Mouse (Mus musculus): Measurements from ENCODE around the gene Vmn1r22. TPM values are rescaled to one million over a fixed set of nuclear protein-coding genes. Genes with fewer than 3 reads are reported as not detected.
"Not testable (repeated sequence)": the region's sequence is repeated elsewhere in the genome, so short reads cannot be mapped to it uniquely, and the experiment has no call there.

The Vmn1r22 gene
- total RNA-seq (2021): not detected
- long read RNA-seq, experiment 1: 0 reads
- long read RNA-seq, experiment 2: 0 reads

DNA sequence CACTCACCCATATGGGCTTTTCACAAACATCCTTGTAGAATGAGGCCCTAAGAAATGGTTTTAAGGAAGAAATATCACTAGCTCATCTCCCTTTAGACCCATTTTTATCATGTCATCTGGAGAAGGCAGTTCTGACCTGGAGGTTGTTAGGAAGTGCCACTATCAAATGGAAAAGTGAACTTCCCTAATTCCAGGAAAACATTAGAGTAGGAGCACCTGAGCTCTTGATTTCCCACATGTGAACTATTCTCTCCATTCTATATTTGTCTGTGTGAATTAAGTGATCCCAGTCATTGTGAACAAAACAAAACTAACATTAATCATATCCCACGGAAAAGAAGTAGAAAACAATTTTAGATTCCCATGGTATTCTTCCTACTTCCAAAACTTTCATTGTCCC, at the start of gene Vmn1r22:
Vmn1r22 (minus strand) TSS at position 101 of the 400 bp plus-strand sequence.
- no peak for DNase-seq
- intact Hi-C loops (cut with DNase I): no loop called here

DNA sequence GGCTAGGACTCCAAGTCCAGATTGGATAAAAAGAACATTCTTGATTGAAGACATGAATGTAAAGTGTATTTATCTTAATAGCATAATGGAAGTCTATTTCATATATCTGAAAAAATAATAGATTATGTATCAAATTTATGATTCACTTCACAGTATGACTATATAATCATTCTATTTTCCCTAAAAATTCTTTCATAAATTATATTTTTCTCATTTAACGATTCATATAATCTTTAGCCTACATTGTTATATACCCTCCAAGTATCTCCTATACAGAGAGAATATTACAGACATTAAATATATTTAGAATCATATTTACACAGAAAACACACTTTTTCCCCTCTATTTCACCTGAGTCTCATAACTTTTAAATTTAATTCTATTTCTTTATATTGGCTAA, 18.9 kb upstream of the Vmn1r22 start, which contains the start of gene Vmn1r23:
Vmn1r23 (minus strand) TSS at position 101 of the 400 bp plus-strand sequence.
- intact Hi-C loops (cut with DNase I): no loop called here
- DNase-seq: no peak

GRCm38 (mm10) chr6:57859043-57860042, 48.5 kb downstream of the Vmn1r22 start:
- intact Hi-C loops (cut with DNase I): loop anchor here (2.0 kb wide), 1 partner anchor 253 kb away; no protein-coding TSS in a partner anchor
- DNase-seq: peak; percentile 7 to 43

DNA sequence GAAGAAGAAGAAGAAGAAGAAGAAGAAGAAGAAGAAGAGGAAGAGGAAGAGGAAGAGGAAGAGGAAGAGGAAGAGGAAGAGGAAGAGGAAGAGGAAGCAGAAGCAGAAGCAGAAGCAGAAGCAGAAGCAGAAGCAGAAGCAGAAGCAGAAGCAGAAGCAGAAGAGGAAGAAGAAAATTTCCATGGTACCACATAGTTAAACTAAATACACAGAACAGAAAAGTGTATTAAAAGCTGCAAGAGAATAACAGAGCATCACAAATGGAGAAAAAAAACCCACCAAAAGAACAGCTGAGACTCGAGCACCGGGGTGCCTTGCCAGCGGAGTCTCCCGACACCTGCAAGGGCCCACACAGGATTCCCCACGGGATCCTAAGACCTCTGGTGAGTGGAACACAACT, 56.7 kb downstream of the Vmn1r22 start:
- not testable (repeated sequence) for DNase-seq

DNA sequence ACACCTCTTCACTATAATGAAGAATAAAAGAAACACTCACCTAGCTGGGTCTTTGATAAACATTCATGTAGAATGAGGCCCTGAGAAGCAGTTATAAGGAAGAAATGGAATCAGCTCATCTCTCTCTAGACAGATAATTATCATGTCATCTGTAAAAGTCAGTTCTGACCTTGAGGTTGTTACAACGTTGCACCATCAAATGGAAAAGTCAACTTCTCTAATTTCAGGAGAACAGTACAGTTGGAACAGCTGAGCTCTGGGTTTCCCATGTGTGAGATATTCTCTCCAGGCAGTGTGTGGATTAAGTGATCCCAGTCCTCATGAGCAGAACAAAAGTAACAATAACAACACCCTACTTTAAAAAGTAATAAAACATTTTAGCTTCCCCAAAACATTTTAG, 57.5 kb downstream of the Vmn1r22 start, which contains the start of gene Vmn1r21:
Vmn1r21 (minus strand) TSS at position 58 of the 400 bp plus-strand sequence.
- intact Hi-C loops (cut with DNase I): no loop called here
- no peak for DNase-seq

More for the DNA sequence above, 56.7 kb downstream of the Vmn1r22 start:
- intact Hi-C loops (cut with DNase I): not testable (repeated sequence)

Other genes with a start within 250 kb of the Vmn1r22 start
- 10 to 100 TPM; 19.4 to 22.2 TPM for gene Pyurf, start 215.9 kb downstream of the Vmn1r22 start, total RNA-seq (2021)
- 10 to 100 TPM; 13.0 to 15.2 TPM for gene Lancl2, start 205.5 kb downstream of the Vmn1r22 start, total RNA-seq (2021)
- gene Vopp1, start 82.9 kb downstream of the Vmn1r22 start, total RNA-seq (2021): 10 to 100 TPM; 19.5 to 22.7 TPM
- gene Vmn1r21, start 57.7 kb downstream of the Vmn1r22 start, total RNA-seq (2021): not detected
- not detected for gene Vmn1r23, start 18.8 kb upstream of the Vmn1r22 start, total RNA-seq (2021)
- not detected for gene Vmn1r24, start 53.5 kb upstream of the Vmn1r22 start, total RNA-seq (2021)
- gene Vmn1r25, start 72.8 kb upstream of the Vmn1r22 start, total RNA-seq (2021): not detected
- not detected for gene Vmn1r26, start 107.1 kb upstream of the Vmn1r22 start, total RNA-seq (2021)